Comparison of ENCODE assay signal across 22 mouse cellular contexts in genomic region chr4:80475736-80476478, GRCm38 (mm10).
DNase-seq lines count a peak whose midpoint lies in the region; ATAC-seq and TF ChIP-seq lines count a peak whose summit lies in the region.
"Had no signal": no experiment of that assay in that cellular context is flagged by ENCODE, and none has a peak within 500 bp of the region (broad histone marks: within the 10 kb centered on the region; RNA-seq: fewer than 3 reads in every experiment).

No protein-coding gene starts in this region.

- no peak overlapping the region for H3K27ac ChIP-seq in hindbrain, embryonic 14.5 days
- H3K27ac ChIP-seq in hindbrain, embryonic 11.5 days (ENCODE audit: low read depth, low read length) = no peak overlapping the region
- H3K27ac ChIP-seq in midbrain, postnatal 0 days (ENCODE audit: low read depth, low read length) = no peak overlapping the region
- no peak overlapping the region for H3K27ac ChIP-seq in midbrain, embryonic 10.5 days (replicated peaks)
- H3K27ac ChIP-seq: embryonic facial prominence, embryonic 15.5 days; forebrain, embryonic 10.5 days; heart, embryonic 10.5 days; hindbrain, embryonic 15.5 days had no signal

- H3K27me3 ChIP-seq in hindbrain, embryonic 14.5 days (ENCODE audit: control insufficient read depth, insufficient read depth, low read length) = no peaks in the 10 kb centered on the region
- H3K27me3 ChIP-seq in hindbrain, embryonic 11.5 days (ENCODE audit: control insufficient read depth, insufficient read depth, low read length) = no peaks in the 10 kb centered on the region
- no peaks in the 10 kb centered on the region for H3K27me3 ChIP-seq in midbrain, postnatal 0 days (ENCODE audit: insufficient read depth, low read length)
- H3K27me3 ChIP-seq in midbrain, embryonic 10.5 days (ENCODE audit: low read depth, poor library complexity, severe bottlenecking) = no peaks in the 10 kb centered on the region
- H3K27me3 ChIP-seq: embryonic facial prominence, embryonic 15.5 days; hindbrain, embryonic 15.5 days had no signal

- DNase-seq in cerebellum, postnatal 14 days = peak; percentile 9 to 32
- DNase-seq in cerebellum, adult 8-10 months = no peak
- peak; percentile 31 for DNase-seq in hindbrain, embryonic 14.5 days (ENCODE audit: low spot score)
- no peak for DNase-seq in hindbrain, embryonic 11.5 days (ENCODE audit: low spot score)
- DNase-seq in midbrain, postnatal 0 days (ENCODE audit: low spot score) = peak; percentile 45
- no peak for DNase-seq in midbrain, embryonic 10.5 days (ENCODE audit: low spot score)
- no peak for DNase-seq in spleen, adult 18-20 months
- DNase-seq: adrenal gland, postnatal 14 days; cerebellum, adult 11 months; cerebellum, adult 9-11 months; embryo, embryonic 11 days; gastrocnemius, postnatal 10 days; heart, adult 18-20 months; heart, postnatal 10 days; heart, postnatal 4 days had no signal

- no peaks in the 10 kb centered on the region for H3K9me3 ChIP-seq in hindbrain, embryonic 14.5 days (ENCODE audit: control insufficient read depth, low read length)
- H3K9me3 ChIP-seq in hindbrain, embryonic 11.5 days (ENCODE audit: control insufficient read depth, low read length) = no peaks in the 10 kb centered on the region
- H3K9me3 ChIP-seq in midbrain, postnatal 0 days (ENCODE audit: low read length) = no peaks in the 10 kb centered on the region
- no peaks in the 10 kb centered on the region for H3K9me3 ChIP-seq in midbrain, embryonic 10.5 days (replicated peaks)
- H3K9me3 ChIP-seq: embryonic facial prominence, embryonic 15.5 days; forebrain, embryonic 10.5 days; heart, embryonic 10.5 days; hindbrain, embryonic 15.5 days had no signal

- no peak overlapping the region for H3K4me2 ChIP-seq in hindbrain, embryonic 14.5 days (replicated peaks)
- no peak overlapping the region for H3K4me2 ChIP-seq in hindbrain, embryonic 11.5 days (replicated peaks; ENCODE audit: low read depth, low read length)
- no peak overlapping the region for H3K4me2 ChIP-seq in midbrain, postnatal 0 days (ENCODE audit: low read depth, low read length, poor library complexity, severe bottlenecking)
- H3K4me2 ChIP-seq: embryonic facial prominence, embryonic 15.5 days; hindbrain, embryonic 15.5 days had no signal

- no peak overlapping the region for H3K4me3 ChIP-seq in hindbrain, embryonic 14.5 days (replicated peaks; ENCODE audit: low read length)
- no peak overlapping the region for H3K4me3 ChIP-seq in hindbrain, embryonic 11.5 days (ENCODE audit: low read depth, low read length)
- H3K4me3 ChIP-seq in midbrain, postnatal 0 days (ENCODE audit: low read depth, low read length) = no peak overlapping the region
- no peak overlapping the region for H3K4me3 ChIP-seq in midbrain, embryonic 10.5 days
- H3K4me3 ChIP-seq: embryonic facial prominence, embryonic 15.5 days; erythroblast, embryonic 14.5 days; forebrain, embryonic 10.5 days; heart, embryonic 10.5 days; hindbrain, embryonic 15.5 days had no signal

- ATAC-seq in hindbrain, embryonic 14.5 days (ENCODE audit: low FRiP score) = no peak
- no peak for ATAC-seq in hindbrain, embryonic 11.5 days (ENCODE audit: low FRiP score)
- ATAC-seq in midbrain, postnatal 0 days (ENCODE audit: low FRiP score) = no peak
- ATAC-seq: inflammation-experienced regulatory T-cells, adult 6 months; intestine, postnatal 0 days had no signal

- no peaks in the 10 kb centered on the region for H3K36me3 ChIP-seq in hindbrain, embryonic 14.5 days (replicated peaks; ENCODE audit: control insufficient read depth, insufficient read depth)
- no peaks in the 10 kb centered on the region for H3K36me3 ChIP-seq in hindbrain, embryonic 11.5 days (ENCODE audit: control insufficient read depth, insufficient read depth, low read length)
- no peaks in the 10 kb centered on the region for H3K36me3 ChIP-seq in midbrain, postnatal 0 days (ENCODE audit: insufficient read depth, low read length)
- H3K36me3 ChIP-seq in midbrain, embryonic 10.5 days = no peaks in the 10 kb centered on the region
- H3K36me3 ChIP-seq: embryonic facial prominence, embryonic 15.5 days; forebrain, embryonic 10.5 days; heart, embryonic 10.5 days; hindbrain, embryonic 15.5 days had no signal

- peak; percentile 66 for TF ChIP-seq CTCF in midbrain, postnatal 0 days (IDR thresholded peaks at IDR 0.05)

- whole genome bisulfite sequencing in hindbrain, embryonic 14.5 days = 84% methylated on average over 4 of the region's 4 CpGs
- WGBS in hindbrain, embryonic 11.5 days = 90% methylated on average over 4 of the region's 4 CpGs
- 74% methylated on average over 4 of the region's 4 CpGs for WGBS in midbrain, postnatal 0 days
- WGBS in midbrain, embryonic 10.5 days = 86% methylated on average over 4 of the region's 4 CpGs

- no peaks in the 10 kb centered on the region for H3K4me1 ChIP-seq in hindbrain, embryonic 14.5 days (replicated peaks; ENCODE audit: control insufficient read depth, insufficient read depth, low read length)
- no peaks in the 10 kb centered on the region for H3K4me1 ChIP-seq in hindbrain, embryonic 11.5 days (replicated peaks; ENCODE audit: control insufficient read depth, insufficient read depth, low read length)
- no peaks in the 10 kb centered on the region for H3K4me1 ChIP-seq in midbrain, postnatal 0 days (ENCODE audit: insufficient read depth, low read length)
- no peaks in the 10 kb centered on the region for H3K4me1 ChIP-seq in midbrain, embryonic 10.5 days
- H3K4me1 ChIP-seq: embryonic facial prominence, embryonic 15.5 days; forebrain, embryonic 10.5 days; heart, embryonic 10.5 days; hindbrain, embryonic 15.5 days had no signal

- no peak overlapping the region for H3K9ac ChIP-seq in hindbrain, embryonic 14.5 days
- H3K9ac ChIP-seq in hindbrain, embryonic 11.5 days (ENCODE audit: low read depth, low read length) = no peak overlapping the region
- H3K9ac ChIP-seq in midbrain, postnatal 0 days (replicated peaks; ENCODE audit: low read length, poor library complexity, severe bottlenecking) = no peak overlapping the region
- H3K9ac ChIP-seq: embryonic facial prominence, embryonic 15.5 days; hindbrain, embryonic 15.5 days had no signal

Comparison
In these comparisons a context has a peak if more than half of its experiments do, and no peak if none do; other contexts are left out.
1. DNase-seq: peak in cerebellum, postnatal 14 days (2 of 2), hindbrain, embryonic 14.5 days (single experiment) and midbrain, postnatal 0 days (single experiment); none in cerebellum, adult 8-10 months (single experiment), hindbrain, embryonic 11.5 days (single experiment), midbrain, embryonic 10.5 days (single experiment) and spleen, adult 18-20 months (0 of 2).